Mouse (Mus musculus) limb, embryonic 11.5 days (tissue): Measurements from ENCODE around the gene Zfp872. TPM values are rescaled to one million over a fixed set of nuclear protein-coding genes. Genes with fewer than 3 reads are reported as not detected.

Experiments
- ATAC-seq: fragments of 200-750 bp; cut with Nextera tagmentation; 2 replicates; pipeline ENCODE4 v1.8.0; 2017; ENCODE audit warnings: low read depth; ENCODE audit not compliant: insufficient number of reproducible peaks, low FRiP score, low TSS enrichment
- DNase-seq: peaks from one replicate; pipeline ENCODE4 v3.0.0-alpha.2; 2015; ENCODE audit warnings: low spot score
- H3K27ac ChIP-seq: fragments of 300-500 bp; sonication (generic); replicated peaks from 2 replicates; pipeline ENCODE4 v1.5.1; 2014; ENCODE audit warnings: low read depth, mild to moderate bottlenecking, low read length
- H3K27me3 ChIP-seq: fragments of 300-500 bp; sonication (generic); 2 replicates; pipeline ENCODE4 v1.6.1; 2014; ENCODE audit warnings: mild to moderate bottlenecking, low read length, mixed read lengths; ENCODE audit not compliant: control insufficient read depth, insufficient read depth
- H3K36me3 ChIP-seq: fragments of 300-500 bp; sonication (generic); 2 replicates; pipeline ENCODE4 v1.6.1; 2014; ENCODE audit warnings: mild to moderate bottlenecking, low read length, moderate library complexity, mixed read lengths; ENCODE audit not compliant: control insufficient read depth, insufficient read depth
- H3K4me1 ChIP-seq: fragments of 300-500 bp; sonication (generic); 2 replicates; pipeline ENCODE4 v1.6.1; 2014; ENCODE audit warnings: low read length, mixed read lengths; ENCODE audit not compliant: control insufficient read depth, insufficient read depth
- H3K4me2 ChIP-seq: fragments of 300-500 bp; sonication (generic); 2 replicates; pipeline ENCODE4 v1.6.1; 2014; ENCODE audit warnings: low read depth, mild to moderate bottlenecking, moderate library complexity; ENCODE audit not compliant: severe bottlenecking
- H3K4me3 ChIP-seq: fragments of 300-500 bp; sonication (generic); 2 replicates; pipeline ENCODE4 v1.5.1; 2014; ENCODE audit warnings: low read depth, low read length
- H3K9ac ChIP-seq: fragments of 300-500 bp; sonication (generic); 2 replicates; pipeline ENCODE4 v1.6.1; 2014; ENCODE audit warnings: mild to moderate bottlenecking, low read length
- H3K9me3 ChIP-seq: fragments of 300-500 bp; sonication (generic); 2 replicates; pipeline ENCODE4 v1.6.1; 2016; ENCODE audit warnings: low read length; ENCODE audit not compliant: control insufficient read depth
- WGBS: fragments of 180-500 bp; shearing (Covaris S2); extraction: QIAGEN DNeasy Blood & Tissue Kit; methylation state at CpG from one replicate; pipeline ENCODE4 v1.1.7; 2014; 5-methylcytosine and 5-hydroxymethylcytosine counted together
- polyA plus RNA-seq: library from polyadenylated mRNA; unstranded; fragments of >200 nt; fragmentation: Nextera tagmentation; extraction: Ambion mirVana; gene quantifications from 2 replicates; pipeline ENCODE4 v1.2.1, GENCODE M21; 2014

The Zfp872 gene
- polyA plus RNA-seq, 1 experiment from 2014 or later: not detected

DNA sequence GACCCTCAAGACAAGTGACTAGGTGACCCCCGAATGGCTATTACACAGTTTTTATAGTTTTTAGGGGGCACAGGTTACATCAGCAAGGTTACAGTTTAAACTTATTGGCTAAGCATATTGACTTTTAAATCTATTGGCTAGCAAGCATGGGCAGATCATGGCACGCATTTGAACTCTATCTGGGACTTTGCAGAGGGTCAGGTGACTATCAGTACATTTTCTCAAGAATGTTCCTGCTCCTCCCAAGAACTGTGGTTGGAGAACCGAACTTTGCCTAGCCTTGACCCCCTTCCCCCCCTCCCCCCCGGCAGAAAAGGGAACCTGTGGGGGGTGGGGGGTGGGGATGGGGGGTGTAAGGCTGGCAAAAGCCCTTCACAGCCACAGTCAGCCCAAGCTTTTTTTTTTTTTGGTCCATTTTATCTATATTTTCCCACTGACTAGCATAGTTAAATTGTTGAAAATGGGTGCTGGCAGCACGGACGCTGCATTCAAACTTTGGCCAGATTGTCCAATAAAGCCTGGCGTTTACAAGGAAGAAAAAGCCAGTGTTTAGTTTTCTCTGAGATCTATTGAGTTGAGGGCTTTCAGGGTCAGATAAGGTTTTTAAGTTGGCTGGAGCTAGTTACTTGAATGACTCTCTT, 41.6 kb downstream of the Zfp872 start:
- DNase-seq (no peak), ATAC-seq (no peak)
- Histone ChIP-seq H3K4me2 (no peak overlapping the region), H3K4me3 (no peak overlapping the region), H3K9ac (no peak overlapping the region), H3K27me3 (no peaks in the 10 kb centered on the region), H3K27ac (no peak overlapping the region), H3K9me3 (no peaks in the 10 kb centered on the region), H3K36me3 (no peaks in the 10 kb centered on the region), H3K4me1 (0 out of 2 replicates have a peak, but pooled peaks cover 4% of the 10 kb centered on the region)
- 85% methylated on average over 7 of the region's 7 CpGs for WGBS

DNA sequence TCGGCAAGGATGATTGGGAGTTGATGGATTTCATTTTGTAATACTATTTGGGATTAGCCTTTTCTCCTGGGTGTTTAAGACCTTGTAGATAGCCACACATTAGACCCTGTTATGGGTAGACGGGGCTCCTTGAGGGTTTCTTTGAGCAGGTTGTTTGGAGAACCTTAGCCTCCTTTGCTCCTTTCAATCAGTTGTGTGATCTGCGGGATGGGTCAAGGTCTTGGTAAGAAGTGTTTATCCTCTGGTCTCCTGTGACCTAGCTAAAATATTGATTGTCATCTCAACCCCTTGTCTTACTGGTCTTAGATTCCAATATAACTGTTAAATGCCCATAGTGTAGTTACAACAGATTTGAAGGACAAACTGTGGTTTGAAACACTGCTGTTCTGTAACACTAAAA, 42.2 kb downstream of the Zfp872 start:
- no peak for ATAC-seq
- no peak overlapping the region for H3K9ac ChIP-seq
- peaks cover under 1% of the 10 kb centered on the region for H3K36me3 ChIP-seq
- no peak overlapping the region for H3K27ac ChIP-seq
- DNase-seq: no peak
- 95% methylated on average over 3 of the region's 3 CpGs for whole genome bisulfite sequencing
- H3K9me3 ChIP-seq: no peaks in the 10 kb centered on the region
- no peak overlapping the region for H3K4me3 ChIP-seq
- H3K27me3 ChIP-seq: no peaks in the 10 kb centered on the region
- no peak overlapping the region for H3K4me2 ChIP-seq
- H3K4me1 ChIP-seq: 0 out of 2 replicates have a peak, but pooled peaks cover 4% of the 10 kb centered on the region

- 0 out of 2 replicates have a peak, but pooled peaks cover 4% of the 10 kb centered on the region for H3K4me1 ChIP-seq
- H3K36me3 ChIP-seq: peaks cover 4% of the 10 kb centered on the region
- no peaks in the 10 kb centered on the region for H3K27me3 ChIP-seq
- H3K27ac ChIP-seq: no peak overlapping the region
- H3K9ac ChIP-seq: no peak overlapping the region
- no peak overlapping the region for H3K4me3 ChIP-seq
- ATAC-seq (no peak), DNase-seq (no peak)
- H3K9me3 ChIP-seq: no peaks in the 10 kb centered on the region
- no peak overlapping the region for H3K4me2 ChIP-seq
Measured at GRCm38 (mm10) chr9:22230556-22230955, 42.7 kb downstream of the Zfp872 start.

GRCm38 (mm10) chr9:22240001-22240400, 52.1 kb downstream of the Zfp872 start:
- ATAC-seq: no peak
- Histone ChIP-seq H3K36me3 (peaks cover 20% of the 10 kb centered on the region), H3K9ac (no peak overlapping the region), H3K27ac (no peak overlapping the region), H3K27me3 (no peaks in the 10 kb centered on the region), H3K4me3 (no peak overlapping the region), H3K9me3 (no peaks in the 10 kb centered on the region), H3K4me2 (no peak overlapping the region), H3K4me1 (no peaks in the 10 kb centered on the region)
- no peak for DNase-seq
- 88% methylated on average over 4 of the region's 4 CpGs for WGBS

- H3K36me3 ChIP-seq: peaks cover 32% of the 10 kb centered on the region
- no peak overlapping the region for H3K4me2 ChIP-seq
- DNase-seq: no peak
- H3K27ac ChIP-seq: no peak overlapping the region
- 95% methylated on average over 2 of the region's 2 CpGs for WGBS
- no peak overlapping the region for H3K4me3 ChIP-seq
- H3K9me3 ChIP-seq: peaks cover 6% of the 10 kb centered on the region; the same call in 1 of the 2 replicates
- ATAC-seq: no peak
- H3K4me1 ChIP-seq: no peaks in the 10 kb centered on the region
- H3K27me3 ChIP-seq: no peaks in the 10 kb centered on the region
- no peak overlapping the region for H3K9ac ChIP-seq
Measured at GRCm38 (mm10) chr9:22244242-22244641, 56.4 kb downstream of the Zfp872 start.

Other genes starting within 250 kb of the Zfp872 start
- 17.4 and 20.0 TPM in 2 replicates for gene Swsap1, start 232.3 kb upstream of the Zfp872 start, polyA plus RNA-seq
- gene Epor, start 224.6 kb upstream of the Zfp872 start, polyA plus RNA-seq: 4.9 and 5.8 TPM in 2 replicates
- gene Rgl3, start 198.6 kb upstream of the Zfp872 start, polyA plus RNA-seq: 1.6 and 2.5 TPM in 2 replicates
- 1.8 and 2.1 TPM in 2 replicates for gene Ccdc151, start 185.5 kb upstream of the Zfp872 start, polyA plus RNA-seq
- 86.4 and 93.0 TPM in 2 replicates for gene Prkcsh, start 185.3 kb upstream of the Zfp872 start, polyA plus RNA-seq
- gene Elavl3, start 136.1 kb upstream of the Zfp872 start, polyA plus RNA-seq: 0.10 and 0.11 TPM in 2 replicates
- not detected in 2 replicates for gene Gm49318, start 116.8 kb upstream of the Zfp872 start, polyA plus RNA-seq
- 5.8 and 8.7 TPM in 2 replicates for gene Zfp653, start 116.7 kb upstream of the Zfp872 start, polyA plus RNA-seq
- 29.1 and 29.9 TPM in 2 replicates for gene Ecsit, start 102.7 kb upstream of the Zfp872 start, polyA plus RNA-seq
- 0.84 and 0.89 TPM in 2 replicates for gene Cnn1, start 88.9 kb upstream of the Zfp872 start, polyA plus RNA-seq
- 223 and 231 TPM in 2 replicates for gene Elof1, start 70.9 kb upstream of the Zfp872 start, polyA plus RNA-seq
- gene Acp5, start 52.4 kb upstream of the Zfp872 start, polyA plus RNA-seq: 13.2 and 14.2 TPM in 2 replicates
- 58.4 and 60.8 TPM in 2 replicates for gene Pigyl, start 31.2 kb upstream of the Zfp872 start, polyA plus RNA-seq
- 10.3 and 15.2 TPM in 2 replicates for gene Zfp809, start 37.6 kb downstream of the Zfp872 start, polyA plus RNA-seq
- 10.8 and 11.2 TPM in 2 replicates for gene Zfp599, start 71.8 kb downstream of the Zfp872 start, polyA plus RNA-seq
- gene Zfp810, start 119.6 kb downstream of the Zfp872 start, polyA plus RNA-seq: 30.8 and 36.4 TPM in 2 replicates
- gene Anln, start 201.1 kb downstream of the Zfp872 start, polyA plus RNA-seq: 54.4 and 56.1 TPM in 2 replicates
- 6.9 and 8.8 TPM in 2 replicates for gene 9530077C05Rik, start 223.4 kb downstream of the Zfp872 start, polyA plus RNA-seq